Mouse (Mus musculus) intestine, postnatal 0 days (tissue): ENCODE measurements at regions not wholly inside any gene's neighbourhood (a gene's known extent, or its start where the extent isn't known, plus 50 kb on each side); places are given as distances from the start of the nearest gene placed in this dataset.

Experiments
- ATAC-seq: fragments of 200-750 bp; cut with Nextera tagmentation; 2 replicates; pipeline ENCODE4 v1.8.0; 2017; ENCODE audit warnings: mild to moderate bottlenecking, moderate TSS enrichment, moderate library complexity
- H3K27ac ChIP-seq: fragments of 300-500 bp; sonication (generic); 2 replicates; pipeline ENCODE4 v1.5.1; 2014; ENCODE audit warnings: mild to moderate bottlenecking, low read depth, low read length, moderate library complexity
- H3K27me3 ChIP-seq: fragments of 300-500 bp; sonication (generic); replicated peaks from 2 replicates; pipeline ENCODE4 v1.6.1; 2014; ENCODE audit warnings: low read length, mixed read lengths; ENCODE audit not compliant: control insufficient read depth, insufficient read depth
- H3K36me3 ChIP-seq: fragments of 300-500 bp; sonication (generic); 2 replicates; pipeline ENCODE4 v1.6.1; 2014; ENCODE audit warnings: mild to moderate bottlenecking, moderate library complexity; ENCODE audit not compliant: control insufficient read depth, insufficient read depth
- H3K4me1 ChIP-seq: fragments of 300-500 bp; sonication (generic); replicated peaks from 2 replicates; pipeline ENCODE4 v1.6.1; 2014; ENCODE audit warnings: antibody characterized with exemption, low read length, mixed read lengths; ENCODE audit not compliant: control insufficient read depth, insufficient read depth
- H3K4me2 ChIP-seq: fragments of 300-500 bp; sonication (generic); replicated peaks from 2 replicates; pipeline ENCODE4 v1.6.1; 2014; ENCODE audit warnings: low read depth, mild to moderate bottlenecking, moderate library complexity
- H3K4me3 ChIP-seq: fragments of 300-500 bp; sonication (generic); 2 replicates; pipeline ENCODE4 v1.5.1; 2014; ENCODE audit warnings: low read depth, low read length
- H3K9ac ChIP-seq: fragments of 300-500 bp; sonication (generic); 2 replicates; pipeline ENCODE4 v1.6.1; 2014; ENCODE audit warnings: mild to moderate bottlenecking, low read depth, low read length
- H3K9me3 ChIP-seq: fragments of 300-500 bp; sonication (generic); 2 replicates; pipeline ENCODE4 v1.6.1; 2016; ENCODE audit warnings: mixed run types; ENCODE audit not compliant: control insufficient read depth
- CTCF ChIP-seq: sonication (generic); IDR thresholded peaks from 2 replicates; pipeline ENCODE4 v1.5.1; 2016; ENCODE audit warnings: low read depth, mild to moderate bottlenecking, control low read depth, antibody characterized with exemption, moderate library complexity
- WGBS: fragments of 180-500 bp; shearing (Covaris S2); extraction: QIAGEN DNeasy Blood & Tissue Kit; methylation state at CpG from one replicate; pipeline ENCODE4 v1.1.7; 2014; 5-methylcytosine and 5-hydroxymethylcytosine counted together

- Histone ChIP-seq H3K4me1 (no peaks in the 10 kb centered on the region), H3K4me3 (no peak overlapping the region), H3K4me2 (no peak overlapping the region), H3K36me3 (no peaks in the 10 kb centered on the region), H3K9me3 (no peaks in the 10 kb centered on the region), H3K9ac (no peak overlapping the region), H3K27ac (no peak overlapping the region), H3K27me3 (no peaks in the 10 kb centered on the region)
- no peak for TF ChIP-seq CTCF
- WGBS, result 57% methylated on average over 2 of the region's 2 CpGs
- ATAC-seq, result no peak
These were observed 105.4 kb downstream of the Gm12728 start for GRCm38 (mm10) chr4:105895116-105895515.

GRCm38 (mm10) chr4:105898054-105898847 lies 108.6 kb downstream of the Gm12728 start:
- Histone ChIP-seq H3K4me2 (no peak overlapping the region), H3K27ac (no peak overlapping the region), H3K9ac (no peak overlapping the region), H3K4me1 (no peaks in the 10 kb centered on the region), H3K4me3 (no peak overlapping the region), H3K9me3 (no peaks in the 10 kb centered on the region), H3K27me3 (no peaks in the 10 kb centered on the region), H3K36me3 (no peaks in the 10 kb centered on the region)
- no peak for TF ChIP-seq CTCF
- 89% methylated on average over 5 of the region's 5 CpGs for WGBS
- ATAC-seq, result no peak

DNA sequence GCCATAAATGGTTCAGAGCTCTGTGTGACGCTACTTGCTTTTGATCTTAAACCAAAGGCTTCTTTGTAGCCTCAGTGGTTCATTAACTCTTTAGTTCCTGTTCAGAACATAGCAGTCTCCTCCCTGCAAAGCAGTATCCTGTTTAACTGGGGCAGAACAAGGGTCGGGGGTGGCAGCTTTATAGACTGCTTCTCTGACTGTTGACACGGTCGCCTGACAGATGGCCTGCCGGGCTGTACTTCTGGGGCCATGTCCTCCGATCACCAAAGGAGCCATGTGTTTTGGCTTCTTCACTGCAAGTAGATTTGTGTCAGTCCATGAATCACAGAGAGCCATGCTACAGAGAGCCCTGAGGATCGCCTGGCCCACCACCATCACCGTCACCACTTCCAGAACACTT lies 115.2 kb downstream of the Gm12728 start:
- ATAC-seq, result no peak
- Histone ChIP-seq H3K27ac (no peak overlapping the region), H3K36me3 (no peaks in the 10 kb centered on the region), H3K4me3 (no peak overlapping the region), H3K27me3 (no peaks in the 10 kb centered on the region), H3K9ac (no peak overlapping the region), H3K4me1 (no peaks in the 10 kb centered on the region), H3K4me2 (no peak overlapping the region), H3K9me3 (no peaks in the 10 kb centered on the region)
- no peak for TF ChIP-seq CTCF
- WGBS, result 74% methylated on average over 8 of the region's 8 CpGs

- no peak for ATAC-seq
- H3K9ac ChIP-seq, result no peak overlapping the region
- TF ChIP-seq CTCF, result no peak
- H3K36me3 ChIP-seq, result no peaks in the 10 kb centered on the region
- H3K4me3 ChIP-seq, result no peak overlapping the region
- H3K4me1 ChIP-seq, result no peaks in the 10 kb centered on the region
- WGBS, result 81% methylated on average over 4 of the region's 4 CpGs
- no peaks in the 10 kb centered on the region for H3K27me3 ChIP-seq
- H3K9me3 ChIP-seq, result no peaks in the 10 kb centered on the region
- no peak overlapping the region for H3K27ac ChIP-seq
- H3K4me2 ChIP-seq, result no peak overlapping the region
These were observed 116.7 kb downstream of the Gm12728 start for GRCm38 (mm10) chr4:105906411-105906810.

DNA sequence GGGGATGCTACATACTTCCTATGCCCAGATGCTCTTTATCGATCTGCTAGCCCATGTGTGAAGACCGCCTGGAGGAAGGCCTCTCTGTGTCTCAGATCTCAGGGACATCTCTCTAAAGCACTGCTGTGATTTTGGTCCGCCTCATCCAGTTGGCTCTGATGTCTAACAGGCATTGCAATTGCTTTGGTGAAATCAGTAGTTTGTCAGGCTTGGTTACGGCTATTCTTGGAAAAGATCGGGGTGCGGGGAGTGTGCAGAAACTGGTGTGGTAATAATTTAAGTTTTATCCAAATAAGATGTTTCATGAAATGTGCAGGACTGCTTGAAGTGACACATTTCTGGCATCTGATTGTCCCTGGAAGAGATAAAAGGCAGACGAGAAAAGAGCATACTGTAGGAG lies 117.9 kb downstream of the Gm12728 start:
- Histone ChIP-seq H3K36me3 (no peaks in the 10 kb centered on the region), H3K9ac (no peak overlapping the region), H3K4me2 (no peak overlapping the region), H3K27ac (no peak overlapping the region), H3K4me1 (no peaks in the 10 kb centered on the region), H3K9me3 (no peaks in the 10 kb centered on the region), H3K27me3 (no peaks in the 10 kb centered on the region), H3K4me3 (no peak overlapping the region)
- 80% methylated on average over 7 of the region's 7 CpGs for WGBS
- ATAC-seq, result no peak
- TF ChIP-seq CTCF, result no peak

- Histone ChIP-seq H3K36me3 (no peaks in the 10 kb centered on the region), H3K4me2 (no peak overlapping the region), H3K9me3 (no peaks in the 10 kb centered on the region), H3K4me3 (no peak overlapping the region), H3K4me1 (no peaks in the 10 kb centered on the region), H3K27ac (no peak overlapping the region), H3K9ac (no peak overlapping the region), H3K27me3 (no peaks in the 10 kb centered on the region)
- TF ChIP-seq CTCF, result no peak
- ATAC-seq, result no peak
These were observed 118.6 kb downstream of the Gm12728 start for GRCm38 (mm10) chr4:105908281-105908680.
